Mouse (Mus musculus) stomach, postnatal 0 days (tissue): ENCODE measurements around the gene Paxx. TPM values are rescaled to one million over a fixed set of nuclear protein-coding genes. Genes with fewer than 3 reads are reported as not detected.
A peak's percentile ranks its signal among the peaks of the same experiment; 100 is the strongest.
"Not testable (repeated sequence)": the region's sequence is repeated elsewhere in the genome, so short reads cannot be mapped to it uniquely, and the experiment has no call there.

Experiments
- ATAC-seq: fragments of 200-750 bp; cut with Nextera tagmentation; 2 replicates; pipeline ENCODE4 v1.8.0; 2017; ENCODE audit not compliant: low FRiP score, low TSS enrichment
- DNase-seq: peaks from one replicate; pipeline ENCODE4 v3.0.0-alpha.2; 2016; ENCODE audit warnings: low spot score
- H3K27ac ChIP-seq: fragments of 300-500 bp; sonication (generic); replicated peaks from 2 replicates; pipeline ENCODE4 v1.5.1; 2014; ENCODE audit warnings: mild to moderate bottlenecking, control low read depth
- H3K27me3 ChIP-seq: fragments of 300-500 bp; sonication (generic); 2 replicates; pipeline ENCODE4 v1.6.1; 2014; ENCODE audit warnings: low read length; ENCODE audit not compliant: control insufficient read depth, insufficient read depth
- H3K36me3 ChIP-seq: fragments of 300-500 bp; sonication (generic); 2 replicates; pipeline ENCODE4 v1.6.1; 2014; ENCODE audit warnings: low read length, mixed read lengths; ENCODE audit not compliant: control insufficient read depth, insufficient read depth
- H3K4me1 ChIP-seq: fragments of 300-500 bp; sonication (generic); replicated peaks from 2 replicates; pipeline ENCODE4 v1.6.1; 2014; ENCODE audit warnings: antibody characterized with exemption; ENCODE audit not compliant: control insufficient read depth, insufficient read depth
- H3K4me2 ChIP-seq: fragments of 300-500 bp; sonication (generic); replicated peaks from 2 replicates; pipeline ENCODE4 v1.6.1; 2014; ENCODE audit warnings: low read depth, mild to moderate bottlenecking, control low read depth, moderate library complexity
- H3K4me3 ChIP-seq: fragments of 300-500 bp; sonication (generic); 2 replicates; pipeline ENCODE4 v1.5.1; 2014; ENCODE audit warnings: low read depth, low read length, control low read depth
- H3K9ac ChIP-seq: fragments of 300-500 bp; sonication (generic); 2 replicates; pipeline ENCODE4 v1.6.1; 2014; ENCODE audit warnings: mild to moderate bottlenecking, low read length, control low read depth, mixed read lengths
- H3K9me3 ChIP-seq: fragments of 300-500 bp; sonication (generic); 2 replicates; pipeline ENCODE4 v1.6.1; 2016; ENCODE audit warnings: low read length; ENCODE audit not compliant: control insufficient read depth
- CTCF ChIP-seq: IDR thresholded peaks from 2 replicates; pipeline ENCODE4 v1.5.1; 2016; ENCODE audit warnings: antibody characterized with exemption, low read depth, mild to moderate bottlenecking, moderate library complexity
- EP300 ChIP-seq: optimal IDR thresholded peaks from 2 replicates; pipeline ENCODE3; 2016; ENCODE audit warnings: antibody characterized with exemption
- WGBS: fragments of 180-500 bp; shearing (Covaris S2); extraction: QIAGEN DNeasy Blood & Tissue Kit; methylation state at CpG from one replicate; pipeline ENCODE4 v1.1.7; 2014; 5-methylcytosine and 5-hydroxymethylcytosine counted together
- microRNA-seq: library from miRNA; unstranded; fragments of <30 nt; microRNA quantifications from one replicate; pipeline ENCODE4, GENCODE M21; 2016
- polyA plus RNA-seq: library from polyadenylated mRNA; unstranded; fragments of >200 nt; fragmentation: Nextera tagmentation; extraction: Ambion mirVana; gene quantifications from 2 replicates; pipeline ENCODE4 v1.2.1, GENCODE M21; 2015

The Paxx gene
- polyA plus RNA-seq, 1 experiment from 2014 or later: 51.7 TPM

- H3K4me3 ChIP-seq, H3K4me2 ChIP-seq, H3K4me1 ChIP-seq, H3K36me3 ChIP-seq, ATAC-seq, H3K9ac ChIP-seq, H3K9me3 ChIP-seq, H3K27ac ChIP-seq, H3K27me3 ChIP-seq, DNase-seq: not testable (repeated sequence)
- TF ChIP-seq CTCF: peak; percentile 53
These were observed 47.5 kb downstream of the Paxx start for GRCm38 (mm10) chr2:25413436-25413835.

- Histone ChIP-seq H3K27me3 (no peaks in the 10 kb centered on the region), H3K9ac (no peak overlapping the region), H3K36me3 (peaks cover 3% of the 10 kb centered on the region; the same call in 1 of the 2 replicates), H3K4me1 (no peaks in the 10 kb centered on the region), H3K4me2 (no peak overlapping the region), H3K4me3 (no peak overlapping the region), H3K9me3 (no peaks in the 10 kb centered on the region), H3K27ac (no peak overlapping the region)
- TF ChIP-seq CTCF (no peak), EP300 (no peak)
- 85% methylated on average over 10 of the region's 10 CpGs for WGBS
- no peak for ATAC-seq
- DNase-seq: no peak
These were observed 52.0 kb downstream of the Paxx start for GRCm38 (mm10) chr2:25408908-25409307.

Small RNA genes within 50 kb of the gene (microRNA-seq; reads per million reads assigned to microRNA genes)
- gene Mir3087: not detected

Other genes starting within 250 kb of the Paxx start
- gene Nelfb, start 249.6 kb downstream of the Paxx start, polyA plus RNA-seq: 58.6 and 59.1 TPM in 2 replicates
- gene Stpg3, start 246.5 kb downstream of the Paxx start, polyA plus RNA-seq: not detected in 2 replicates
- gene Fam166a, start 242.3 kb downstream of the Paxx start, polyA plus RNA-seq: 0.92 TPM in 1 of 2 replicates, not detected in the other
- 475 and 486 TPM in 2 replicates for gene Tubb4b, start 236.4 kb downstream of the Paxx start, polyA plus RNA-seq
- gene Slc34a3, start 226.7 kb downstream of the Paxx start, polyA plus RNA-seq: 0.10 and 0.12 TPM in 2 replicates
- 0.51 and 0.91 TPM in 2 replicates for gene Rnf224, start 224.3 kb downstream of the Paxx start, polyA plus RNA-seq
- 26.8 and 31.7 TPM in 2 replicates for gene Rnf208, start 218.8 kb downstream of the Paxx start, polyA plus RNA-seq
- gene Cysrt1, start 218.6 kb downstream of the Paxx start, polyA plus RNA-seq: 326 and 355 TPM in 2 replicates
- 12.8 and 16.6 TPM in 2 replicates for gene AL732309.1, start 214.2 kb downstream of the Paxx start, polyA plus RNA-seq
- 38.2 and 39.7 TPM in 2 replicates for gene Tmem203, start 205.7 kb downstream of the Paxx start, polyA plus RNA-seq
- 17.4 and 20.3 TPM in 2 replicates for gene Tprn, start 198.5 kb downstream of the Paxx start, polyA plus RNA-seq
- gene Ssna1, start 188.7 kb downstream of the Paxx start, polyA plus RNA-seq: 149 and 162 TPM in 2 replicates
- 57.5 and 59.6 TPM in 2 replicates for gene Anapc2, start 188.6 kb downstream of the Paxx start, polyA plus RNA-seq
- not detected in 2 replicates for gene Tmem210, start 172.9 kb downstream of the Paxx start, polyA plus RNA-seq
- 34.9 and 42.1 TPM in 2 replicates for gene Lrrc26, start 171.2 kb downstream of the Paxx start, polyA plus RNA-seq
- gene Grin1, start 141.9 kb downstream of the Paxx start, polyA plus RNA-seq: 1.3 TPM in 2 replicates
- gene Man1b1, start 128.8 kb downstream of the Paxx start, polyA plus RNA-seq: 29.2 and 29.9 TPM in 2 replicates
- 9.5 and 9.9 TPM in 2 replicates for gene Dpp7, start 104.7 kb downstream of the Paxx start, polyA plus RNA-seq
- gene Uap1l1, start 95.4 kb downstream of the Paxx start, polyA plus RNA-seq: 33.2 and 36.9 TPM in 2 replicates
- gene Sapcd2, start 88.8 kb downstream of the Paxx start, polyA plus RNA-seq: 14.1 and 16.6 TPM in 2 replicates
- gene Entpd2, start 65.2 kb downstream of the Paxx start, polyA plus RNA-seq: 21.2 and 23.3 TPM in 2 replicates
- 52.8 and 53.0 TPM in 2 replicates for gene Npdc1, start 61.7 kb downstream of the Paxx start, polyA plus RNA-seq
- gene Fut7, start 37.8 kb downstream of the Paxx start, polyA plus RNA-seq: 0.12 TPM in 1 of 2 replicates, not detected in the other
- 1.7 and 2.6 TPM in 2 replicates for gene Abca2, start 32.4 kb downstream of the Paxx start, polyA plus RNA-seq
- 246 and 272 TPM in 2 replicates for gene Clic3, start 4.3 kb downstream of the Paxx start, polyA plus RNA-seq
- 4.7 and 5.2 TPM in 2 replicates for gene Ptgds, start 9.0 kb upstream of the Paxx start, polyA plus RNA-seq
- not detected in 2 replicates for gene Lcn12, start 32.8 kb upstream of the Paxx start, polyA plus RNA-seq
- gene Fbxw5, start 39.7 kb upstream of the Paxx start, polyA plus RNA-seq: 39.3 and 47.5 TPM in 2 replicates
- gene C8g, start 40.6 kb upstream of the Paxx start, polyA plus RNA-seq: 2.8 and 3.8 TPM in 2 replicates
- gene Traf2, start 85.8 kb upstream of the Paxx start, polyA plus RNA-seq: 15.9 and 16.0 TPM in 2 replicates
- gene Edf1, start 96.8 kb upstream of the Paxx start, polyA plus RNA-seq: 351 and 372 TPM in 2 replicates
- 0.34 and 0.55 TPM in 2 replicates for gene Mamdc4, start 113.8 kb upstream of the Paxx start, polyA plus RNA-seq
- 87.0 and 87.5 TPM in 2 replicates for gene Phpt1, start 114.1 kb upstream of the Paxx start, polyA plus RNA-seq
- 0.29 and 0.52 TPM in 2 replicates for gene Ajm1, start 120.7 kb upstream of the Paxx start, polyA plus RNA-seq
- 30.9 and 32.2 TPM in 2 replicates for gene Rabl6, start 147.4 kb upstream of the Paxx start, polyA plus RNA-seq
- 0.21 and 0.34 TPM in 2 replicates for gene Ccdc183, start 156.6 kb upstream of the Paxx start, polyA plus RNA-seq
- 32.4 and 33.3 TPM in 2 replicates for gene Tmem141, start 160.9 kb upstream of the Paxx start, polyA plus RNA-seq
- gene Fcna, start 166.9 kb upstream of the Paxx start, polyA plus RNA-seq: 3.5 and 3.8 TPM in 2 replicates
- gene Lcn8, start 192.0 kb upstream of the Paxx start, polyA plus RNA-seq: 0.16 and 0.22 TPM in 2 replicates
- not detected in 2 replicates for gene Lcn5, start 196.9 kb upstream of the Paxx start, polyA plus RNA-seq
- not detected in 2 replicates for gene Lcn6, start 215.7 kb upstream of the Paxx start, polyA plus RNA-seq
- gene Lcn10, start 221.6 kb upstream of the Paxx start, polyA plus RNA-seq: not detected in 2 replicates
- 0.39 TPM in 1 of 2 replicates, not detected in the other for gene Obp2a, start 238.9 kb upstream of the Paxx start, polyA plus RNA-seq
- gene Bmyc, start 245.6 kb upstream of the Paxx start, polyA plus RNA-seq: 53.9 and 55.6 TPM in 2 replicates